Mouse (Mus musculus) bone marrow macrophage, adult 2 months (primary cell): ENCODE results near the gene Emp3.

Experiments used
- CTCF ChIP-seq: IDR thresholded peaks from 2 replicates; pipeline ENCODE4 v1.5.1; 2012; ENCODE audit warnings: low read depth, mild to moderate bottlenecking, low read length, moderate library complexity
- POLR2A ChIP-seq: IDR thresholded peaks from 2 replicates; pipeline ENCODE4 v1.6.1; 2012; ENCODE audit warnings: mild to moderate bottlenecking, low read depth, low read length, borderline replicate concordance

- TF ChIP-seq CTCF (no peak), POLR2A (no peak)
Observed at GRCm38 (mm10) chr7:45881011-45881410, 40.2 kb downstream of the Emp3 start.
